Mouse (Mus musculus): ENCODE data around the gene Fgf11.

Fgf11 gene

DNA sequence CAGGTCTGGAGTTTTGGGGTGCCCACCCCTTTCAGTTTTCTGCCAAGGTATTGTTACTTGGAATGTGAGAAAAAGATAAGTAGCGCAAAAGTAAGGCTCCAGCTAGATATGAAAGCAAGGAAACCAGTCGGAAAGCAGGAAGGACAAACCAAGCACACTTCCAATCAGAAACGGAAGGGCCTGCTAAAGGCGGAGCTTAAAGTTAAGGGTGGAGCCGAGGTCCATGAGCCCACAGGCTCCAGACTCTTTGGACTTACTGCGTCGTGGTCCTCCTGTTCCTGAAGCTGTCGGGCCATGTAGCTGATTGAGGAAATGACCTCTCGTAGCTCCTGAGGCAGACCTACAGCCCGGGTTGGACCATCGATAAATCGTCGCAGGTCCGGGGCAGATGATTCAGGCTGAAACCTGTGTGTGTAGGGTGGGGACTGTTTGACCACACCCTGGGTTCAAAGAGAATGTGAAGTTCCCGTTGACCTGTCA lies 16.8 kb downstream of the Fgf11 start:
- in situ Hi-C loops (cut with MboI): no loop called here

DNA sequence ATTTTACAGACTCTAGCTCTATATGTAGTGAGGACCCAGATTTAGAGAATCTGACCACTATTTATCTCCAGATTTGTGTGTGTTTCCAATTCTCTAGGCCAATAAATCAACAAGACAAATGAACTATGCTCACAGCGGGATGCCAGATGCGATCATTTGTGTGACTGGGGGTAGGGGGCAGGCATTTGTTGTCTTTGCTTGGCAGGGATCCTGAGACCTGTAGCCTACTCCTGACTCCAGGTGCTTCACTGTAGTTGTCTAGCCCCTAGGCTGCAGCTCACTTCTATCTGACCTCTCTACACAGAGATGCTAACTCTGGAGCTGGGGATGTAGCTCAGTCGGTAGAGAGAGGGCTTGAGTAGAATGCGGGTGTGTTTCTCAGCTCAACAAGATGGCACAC lies 19.8 kb downstream of the Fgf11 start:
- in situ Hi-C loops (cut with MboI): no loop called here

GRCm38 (mm10) chr11:69778985-69779384 lies 22.7 kb downstream of the Fgf11 start:
- in situ Hi-C loops (cut with MboI): no loop called here

DNA sequence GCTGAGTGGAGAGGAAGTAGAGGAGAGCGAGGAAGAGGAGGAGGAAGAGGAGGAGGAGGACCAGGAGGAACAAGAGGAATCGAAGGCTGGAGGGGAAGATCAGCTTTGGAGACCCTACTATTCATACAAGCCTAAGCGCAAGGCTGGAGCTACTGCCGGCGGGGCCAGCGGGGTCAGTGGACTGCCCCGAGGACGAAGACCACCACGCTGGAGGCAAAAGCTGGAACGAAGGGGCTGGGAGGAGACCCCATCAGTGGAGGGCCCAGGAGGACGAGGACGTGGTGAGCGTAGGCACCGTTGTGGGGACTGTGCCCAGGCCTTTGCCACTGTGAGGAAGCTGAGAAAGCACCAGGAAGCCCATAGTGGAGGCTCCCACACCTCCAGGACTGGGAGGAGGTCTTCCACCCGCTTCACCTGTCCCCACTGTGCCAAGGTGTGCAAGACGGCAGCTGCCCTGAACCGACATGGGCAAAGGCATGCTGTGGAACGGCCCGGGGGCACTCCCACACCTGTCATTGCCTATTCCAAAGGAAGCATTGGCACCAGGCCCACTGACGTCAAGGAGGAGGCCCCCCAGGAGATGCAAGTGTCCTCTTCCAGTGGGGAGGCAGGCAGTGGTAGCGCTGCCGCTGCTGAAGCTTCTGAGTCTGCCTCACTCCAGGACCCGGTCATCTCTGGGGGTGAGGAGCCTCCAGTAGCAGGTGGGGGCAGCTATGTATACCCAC lies 23.2 kb downstream of the Fgf11 start:
- in situ Hi-C loops (cut with MboI): no loop called here

GRCm38 (mm10) chr11:69777504-69778257 lies 24.0 kb downstream of the Fgf11 start:
- in situ Hi-C loops (cut with MboI): no loop called here

- in situ Hi-C loops (cut with MboI): no loop called here
Measured at GRCm38 (mm10) chr11:69776488-69776887, 25.2 kb downstream of the Fgf11 start.

GRCm38 (mm10) chr11:69775716-69776115 lies 25.9 kb downstream of the Fgf11 start:
- in situ Hi-C loops (cut with MboI): no loop called here

DNA sequence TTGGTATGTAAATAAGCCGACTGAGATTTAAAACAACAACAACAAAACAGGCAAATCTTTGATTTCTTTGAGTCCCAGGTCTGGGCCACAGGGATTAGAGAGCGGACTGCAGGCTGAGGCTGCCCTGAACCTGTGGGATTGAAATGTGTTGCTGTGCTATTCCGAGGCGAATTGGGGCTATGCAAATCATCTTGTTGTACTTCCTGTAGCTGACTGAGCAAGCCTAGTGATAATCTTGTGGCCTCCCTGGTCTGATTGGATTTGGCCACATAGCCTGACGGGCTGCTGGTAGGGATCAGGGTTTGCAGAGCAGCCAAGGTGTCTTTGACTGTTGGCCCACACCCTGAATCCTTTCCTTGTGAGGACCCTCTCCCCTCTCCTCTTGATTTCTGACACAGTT lies 26.7 kb downstream of the Fgf11 start:
- in situ Hi-C loops (cut with MboI): no loop called here

- in situ Hi-C loops (cut with MboI): no loop called here
Measured at GRCm38 (mm10) chr11:69767625-69767909, 34.1 kb downstream of the Fgf11 start.

GRCm38 (mm10) chr11:69766872-69767624 lies 34.6 kb downstream of the Fgf11 start:
- in situ Hi-C loops (cut with MboI): no loop called here

DNA sequence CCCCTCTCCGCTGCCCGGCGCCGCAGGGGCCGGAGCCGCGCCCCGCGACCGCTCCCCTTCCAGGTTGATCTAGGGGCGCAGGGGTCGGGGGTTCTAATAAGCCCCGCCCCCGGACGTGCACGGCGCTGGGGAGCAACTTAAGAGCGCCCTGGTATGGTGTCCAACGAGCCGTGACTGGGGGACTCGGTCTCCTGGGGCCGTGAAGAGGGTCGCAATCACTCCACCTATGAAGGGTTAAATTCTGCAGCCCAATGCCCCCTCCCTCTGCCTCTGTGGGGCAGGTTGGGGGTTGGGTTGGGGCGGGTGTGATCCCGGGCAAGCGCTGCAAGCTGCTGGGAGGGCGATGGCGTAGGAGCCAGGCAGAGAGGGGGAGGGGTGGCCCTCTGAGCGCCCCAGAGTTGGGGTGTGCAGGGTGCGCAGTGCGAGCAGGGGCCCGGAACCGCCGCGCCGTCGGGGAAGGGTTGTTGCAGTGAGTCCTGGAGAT lies 35.5 kb downstream of the Fgf11 start:
- in situ Hi-C loops (cut with MboI): no loop called here

GRCm38 (mm10) chr11:69765221-69766125 lies 36.2 kb downstream of the Fgf11 start, which contains the start of gene Zbtb4:
TSS of gene Zbtb4 (plus strand) at chr11:69765912.
- in situ Hi-C loops (cut with MboI): no loop called here

DNA sequence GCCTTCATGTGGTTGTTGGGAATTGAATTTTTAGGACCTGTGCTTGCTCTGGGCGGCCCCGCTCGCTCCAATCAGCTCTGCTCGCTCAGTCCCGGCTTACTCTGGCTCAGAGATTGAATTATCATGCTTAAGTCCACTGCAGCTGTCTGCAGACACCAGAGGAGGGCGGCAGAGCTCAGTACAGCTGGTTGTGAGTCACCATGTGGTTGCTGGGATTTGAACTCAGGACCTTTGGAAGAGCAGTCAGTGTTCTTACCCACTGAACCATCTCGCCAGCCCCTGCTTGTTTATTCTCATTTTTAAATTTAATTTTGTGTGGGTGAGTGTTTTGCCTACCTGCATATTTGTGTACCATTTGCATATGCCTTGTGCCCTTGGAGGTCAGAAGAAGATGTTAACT lies 38.1 kb downstream of the Fgf11 start:
- in situ Hi-C loops (cut with MboI): no loop called here

DNA sequence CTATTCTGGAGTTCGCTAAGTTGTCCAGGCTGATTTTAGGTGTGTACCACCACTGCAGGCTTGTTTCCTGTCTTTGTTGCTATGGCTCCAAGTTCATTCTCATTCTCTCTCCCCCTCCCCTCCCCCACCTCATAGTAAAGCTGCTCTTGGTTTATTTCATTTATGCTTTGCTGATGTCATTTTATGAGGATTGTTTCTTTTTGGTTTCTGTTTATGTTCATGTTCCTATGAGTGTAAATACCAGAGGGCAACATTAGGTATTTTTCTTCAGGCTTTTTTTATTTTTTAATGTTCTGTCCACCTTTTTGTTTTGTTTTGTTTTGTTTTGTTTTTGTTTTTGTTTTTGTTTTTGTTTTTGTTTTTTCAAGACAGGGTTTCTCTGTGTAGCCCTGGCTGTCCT lies 39.8 kb downstream of the Fgf11 start, which contains the start of gene Slc35g3:
Slc35g3 (minus strand) TSS at position 101 of the 400 bp plus-strand sequence.
- in situ Hi-C loops (cut with MboI): no loop called here

DNA sequence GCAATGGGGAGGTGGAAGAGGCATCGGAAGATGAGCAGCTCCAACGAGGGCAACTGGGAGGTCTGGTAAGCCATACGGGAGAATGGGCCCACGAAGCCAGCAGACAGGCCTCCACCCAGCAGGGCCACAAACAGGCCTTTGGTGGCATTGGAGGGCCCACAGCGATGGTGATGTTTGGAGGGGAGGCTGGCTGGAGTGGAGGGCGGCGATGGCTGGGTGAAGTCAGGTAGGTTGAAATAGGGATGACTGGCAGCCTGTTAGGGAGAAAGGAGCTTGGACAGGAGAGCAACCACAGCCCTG lies 40.8 kb downstream of the Fgf11 start:
- in situ Hi-C loops (cut with MboI): no loop called here

GRCm38 (mm10) chr11:69760160-69760900 lies 41.3 kb downstream of the Fgf11 start:
- in situ Hi-C loops (cut with MboI): no loop called here

DNA sequence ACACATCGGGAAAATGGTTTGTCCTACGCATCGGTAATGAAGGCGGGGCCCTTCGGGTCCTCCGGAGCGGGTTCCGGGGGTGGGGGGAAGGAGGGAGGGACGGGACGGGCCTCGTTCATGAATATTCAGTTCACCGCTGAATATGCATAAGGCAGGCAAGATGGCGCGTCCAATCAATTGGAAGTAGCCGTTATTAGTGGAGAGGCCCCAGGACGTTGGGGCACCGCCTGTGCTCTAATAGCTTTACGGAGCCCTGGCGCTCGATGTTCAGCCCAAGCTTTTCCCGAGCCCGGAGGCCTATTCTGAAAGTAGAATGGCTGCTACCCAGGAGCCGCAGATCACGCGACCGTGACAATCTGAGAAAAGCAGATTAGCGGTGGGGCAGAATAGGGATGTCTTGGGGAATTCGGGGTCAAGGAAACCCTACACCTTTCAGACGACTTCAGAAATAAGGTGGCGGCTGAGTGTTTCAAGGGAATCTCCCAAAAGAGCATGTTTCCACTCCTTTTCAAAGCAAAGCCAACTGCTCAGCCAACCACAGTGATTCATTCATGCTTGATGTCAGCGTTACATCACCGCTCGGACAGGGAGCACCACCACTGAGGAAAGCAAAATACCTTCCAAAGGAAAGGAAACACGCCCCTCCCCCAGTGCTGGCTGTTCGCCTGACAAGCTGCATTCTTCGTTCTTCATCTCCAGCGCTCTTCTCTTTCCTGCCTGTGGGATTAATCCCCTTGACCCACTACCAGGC lies 42.5 kb downstream of the Fgf11 start:
- in situ Hi-C loops (cut with MboI): loop anchor here (5.0 kb wide), 2 partner anchors 38 to 118 kb away; partner anchors contain the start of genes Chrnb1 and Tmem95

DNA sequence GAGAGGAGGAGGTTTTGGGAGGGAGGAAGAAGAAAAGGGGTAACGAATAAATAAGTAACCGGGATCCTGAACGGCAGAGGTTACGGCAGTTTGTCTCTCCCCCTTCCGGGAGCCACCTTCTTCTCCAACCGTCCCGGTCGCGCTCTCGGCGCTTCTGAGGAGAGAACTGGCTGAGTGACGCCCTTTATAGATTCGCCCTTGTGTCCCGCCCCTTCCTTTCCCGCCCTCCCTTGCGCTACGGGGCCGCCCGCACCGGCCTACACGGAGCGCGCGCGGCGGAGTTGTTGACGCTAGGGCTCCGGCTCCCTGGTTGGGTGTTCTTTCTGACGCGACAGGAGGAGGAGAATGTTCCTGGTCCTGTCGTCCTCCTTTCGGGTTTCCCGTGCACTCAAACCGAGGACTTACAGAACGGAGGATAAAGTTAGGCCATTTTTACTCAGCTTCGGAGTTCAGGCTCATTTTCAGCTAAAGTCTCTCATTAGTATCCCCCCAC lies 43.1 kb downstream of the Fgf11 start, which contains the start of gene Polr2a:
Polr2a (minus strand) TSS at position 160 of the 493 bp plus-strand sequence.
- in situ Hi-C loops (cut with MboI): loop anchor here (5.0 kb wide), 2 partner anchors 39 to 119 kb away; partner anchors contain the start of genes Chrnb1 and Tmem95

DNA sequence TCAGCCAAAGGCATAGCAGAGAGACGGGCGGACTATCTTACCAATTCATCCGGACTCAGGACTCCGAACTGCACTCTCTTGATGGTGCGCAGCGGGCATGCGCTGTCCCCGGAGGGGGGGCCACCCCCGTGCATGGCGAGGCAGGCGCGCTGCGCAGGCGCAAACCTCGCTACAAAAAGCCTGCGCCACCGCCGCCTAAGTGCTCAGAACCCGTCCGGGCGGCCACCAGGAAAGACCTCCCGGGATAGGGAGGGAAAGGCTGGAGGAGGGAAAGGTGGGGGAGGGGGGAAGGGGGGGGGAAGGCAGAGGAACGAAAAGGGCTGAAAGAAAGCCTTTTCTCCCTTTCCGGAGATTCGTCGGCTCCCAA lies 43.6 kb downstream of the Fgf11 start:
- in situ Hi-C loops (cut with MboI): loop anchor here (5.0 kb wide), 2 partner anchors 39 to 119 kb away; partner anchors contain the start of genes Chrnb1 and Tmem95
